Mouse (Mus musculus): ENCODE results near the gene Cux1. TPM values are rescaled to one million over a fixed set of nuclear protein-coding genes. Genes with fewer than 3 reads are reported as not detected.

Gene Cux1
- polyA plus RNA-seq, 1 experiment, result 46.6 TPM

DNA sequence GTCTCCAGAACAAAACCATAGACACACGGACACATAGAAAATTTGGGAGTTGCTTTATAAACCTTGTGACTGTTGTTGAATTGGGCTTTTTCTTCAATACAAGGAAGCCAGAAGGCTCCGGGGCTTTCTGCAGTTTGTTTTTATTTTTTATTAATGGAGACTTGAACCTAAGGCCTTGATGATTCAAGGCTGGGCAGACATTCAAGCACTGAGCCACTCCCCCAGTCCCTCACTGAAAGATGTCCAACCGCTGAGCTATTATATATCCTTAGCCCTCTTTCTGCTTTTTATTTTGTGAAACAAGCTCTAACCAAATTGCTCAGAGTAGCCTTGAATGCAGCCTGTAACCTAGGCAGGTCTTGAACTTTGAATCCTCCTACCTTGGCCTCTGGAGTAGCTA, 195.0 kb downstream of the Cux1 start:
- DNase-seq, result no peak
- Histone ChIP-seq H3K4me1 (ENCODE audit: control insufficient read depth, insufficient read depth, low read length) (no peaks in the 10 kb centered on the region), H3K4me3 (replicated peaks; ENCODE audit: extremely low read depth, low read depth, low read length) (no peak overlapping the region)
- WGBS, result 74% methylated on average over 3 of the region's 3 CpGs
- TF ChIP-seq POLR2A (IDR thresholded peaks at IDR 0.05; ENCODE audit: borderline replicate concordance, extremely low read depth, low read depth, low read length), result no peak
- TF ChIP-seq CTCF (IDR thresholded peaks at IDR 0.05; ENCODE audit: insufficient read depth, low read length), result no peak

DNA sequence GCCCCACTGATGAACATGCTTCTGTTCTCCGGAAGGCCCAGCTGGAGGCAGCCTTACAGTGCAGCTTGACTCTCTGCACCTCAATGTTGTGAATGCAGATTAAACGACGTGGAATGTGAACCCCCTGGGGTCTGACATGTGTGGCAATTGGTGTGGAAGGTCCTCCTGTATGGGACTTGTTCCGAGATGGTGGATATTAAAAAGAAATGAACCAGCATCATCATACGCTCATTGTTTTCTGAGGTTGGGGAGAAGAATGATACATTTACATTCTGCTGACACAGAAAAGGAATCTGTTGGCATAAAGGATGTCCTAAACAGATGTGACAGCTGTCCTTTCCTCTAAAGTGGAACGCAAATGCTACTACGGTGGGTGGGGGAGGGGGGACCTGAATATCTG, 203.9 kb downstream of the Cux1 start:
- no peak for DNase-seq
- WGBS, result 72% methylated on average over 7 of the region's 7 CpGs
- TF ChIP-seq CTCF (IDR thresholded peaks at IDR 0.05; ENCODE audit: insufficient read depth, low read length) (no peak), POLR2A (IDR thresholded peaks at IDR 0.05; ENCODE audit: borderline replicate concordance, extremely low read depth, low read depth, low read length) (no peak)
- Histone ChIP-seq H3K4me3 (replicated peaks; ENCODE audit: extremely low read depth, low read depth, low read length) (no peak overlapping the region), H3K4me1 (ENCODE audit: control insufficient read depth, insufficient read depth, low read length) (no peaks in the 10 kb centered on the region)

DNA sequence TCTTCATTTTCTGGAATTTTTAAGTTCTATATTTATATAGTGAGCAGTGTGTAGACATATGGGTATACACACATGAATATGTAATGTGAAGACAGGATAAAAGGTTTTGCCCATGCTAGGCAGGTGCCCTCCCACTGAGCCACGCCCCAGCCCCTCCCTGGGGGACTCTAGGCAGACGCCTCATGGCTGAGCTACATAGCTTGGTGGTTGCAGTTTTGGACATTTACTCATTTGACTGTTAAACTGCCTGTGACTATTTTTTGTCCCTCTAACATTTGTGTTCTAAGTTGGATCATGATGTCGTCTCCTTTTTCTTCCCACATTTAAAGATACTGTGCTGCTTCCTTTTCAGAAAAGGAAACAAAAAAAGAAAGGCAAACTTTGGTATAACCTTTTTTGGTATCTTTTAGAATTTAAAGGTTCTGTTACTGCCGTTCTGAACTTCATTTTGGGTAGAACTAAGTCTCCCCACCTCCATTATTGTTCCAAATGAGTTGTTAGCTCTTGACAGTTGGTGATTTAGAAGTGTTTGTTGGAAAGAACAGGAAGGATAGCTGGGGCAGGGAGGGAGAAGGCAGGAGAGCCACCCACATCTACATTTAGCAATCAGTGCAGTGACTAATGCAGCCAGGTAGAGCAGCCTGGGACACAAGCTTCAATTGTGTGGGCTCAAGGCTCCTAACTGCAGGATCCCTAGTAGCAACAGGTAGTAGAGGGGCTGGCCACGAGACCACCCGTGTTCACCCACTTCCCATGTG, 204.6 kb downstream of the Cux1 start:
- Histone ChIP-seq H3K4me1 (ENCODE audit: control insufficient read depth, insufficient read depth, low read length) (no peaks in the 10 kb centered on the region), H3K4me3 (replicated peaks; ENCODE audit: extremely low read depth, low read depth, low read length) (no peak overlapping the region)
- WGBS, result 89% methylated on average over 6 of the region's 6 CpGs
- no peak for DNase-seq
- no peak for TF ChIP-seq CTCF (IDR thresholded peaks at IDR 0.05; ENCODE audit: insufficient read depth, low read length)
- no peak for TF ChIP-seq POLR2A (IDR thresholded peaks at IDR 0.05; ENCODE audit: borderline replicate concordance, extremely low read depth, low read depth, low read length)

DNA sequence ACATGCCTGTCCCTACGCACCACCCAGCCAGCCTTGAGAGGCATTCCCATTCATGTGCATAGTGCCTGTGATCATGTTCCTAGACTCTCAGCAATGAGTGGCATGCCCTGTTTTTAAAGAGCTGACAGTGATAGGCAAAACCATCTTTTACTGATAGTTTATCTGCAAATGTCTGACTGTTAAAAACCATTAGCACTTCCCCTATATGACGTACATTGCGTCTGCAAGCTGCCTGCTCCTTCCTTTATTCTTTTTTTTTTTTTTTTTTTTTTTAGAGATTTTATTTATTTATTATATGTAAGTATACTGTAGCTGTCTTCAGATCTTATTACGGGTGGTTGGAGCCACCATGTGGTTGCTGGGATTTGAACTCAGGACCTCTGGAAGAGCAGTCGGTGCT, 205.3 kb downstream of the Cux1 start:
- Histone ChIP-seq H3K4me1 (ENCODE audit: control insufficient read depth, insufficient read depth, low read length) (no peaks in the 10 kb centered on the region), H3K4me3 (replicated peaks; ENCODE audit: extremely low read depth, low read depth, low read length) (no peak overlapping the region)
- DNase-seq, result no peak
- 93% methylated on average over 5 of the region's 5 CpGs for WGBS
- no peak for TF ChIP-seq CTCF (IDR thresholded peaks at IDR 0.05; ENCODE audit: insufficient read depth, low read length)
- no peak for TF ChIP-seq POLR2A (IDR thresholded peaks at IDR 0.05; ENCODE audit: borderline replicate concordance, extremely low read depth, low read depth, low read length)

DNA sequence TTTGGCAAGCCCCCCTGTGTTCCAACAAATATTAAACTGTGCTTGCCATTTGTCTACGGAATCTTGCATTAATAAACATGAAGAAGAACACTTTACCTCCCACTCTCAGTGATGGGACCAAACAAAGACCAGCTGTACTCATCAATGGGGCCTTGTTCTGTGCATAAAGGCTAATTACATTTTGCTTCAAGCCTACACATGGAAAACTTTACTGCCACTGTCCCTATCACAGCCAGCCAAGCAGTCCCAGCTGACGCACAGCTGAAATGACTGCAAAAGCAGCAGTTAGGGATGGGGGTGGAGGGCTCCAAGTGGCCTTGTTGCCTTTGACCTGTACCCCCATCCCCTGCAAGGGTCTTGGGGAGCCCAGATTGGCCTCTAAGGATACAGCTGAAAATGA, 210.1 kb downstream of the Cux1 start:
- Histone ChIP-seq H3K4me1 (ENCODE audit: control insufficient read depth, insufficient read depth, low read length) (no peaks in the 10 kb centered on the region), H3K4me3 (replicated peaks; ENCODE audit: extremely low read depth, low read depth, low read length) (no peak overlapping the region)
- no peak for TF ChIP-seq POLR2A (IDR thresholded peaks at IDR 0.05; ENCODE audit: borderline replicate concordance, extremely low read depth, low read depth, low read length)
- TF ChIP-seq CTCF (IDR thresholded peaks at IDR 0.05; ENCODE audit: insufficient read depth, low read length), result no peak
- WGBS, result 87% methylated on average over 2 of the region's 2 CpGs
- DNase-seq, result no peak

DNA sequence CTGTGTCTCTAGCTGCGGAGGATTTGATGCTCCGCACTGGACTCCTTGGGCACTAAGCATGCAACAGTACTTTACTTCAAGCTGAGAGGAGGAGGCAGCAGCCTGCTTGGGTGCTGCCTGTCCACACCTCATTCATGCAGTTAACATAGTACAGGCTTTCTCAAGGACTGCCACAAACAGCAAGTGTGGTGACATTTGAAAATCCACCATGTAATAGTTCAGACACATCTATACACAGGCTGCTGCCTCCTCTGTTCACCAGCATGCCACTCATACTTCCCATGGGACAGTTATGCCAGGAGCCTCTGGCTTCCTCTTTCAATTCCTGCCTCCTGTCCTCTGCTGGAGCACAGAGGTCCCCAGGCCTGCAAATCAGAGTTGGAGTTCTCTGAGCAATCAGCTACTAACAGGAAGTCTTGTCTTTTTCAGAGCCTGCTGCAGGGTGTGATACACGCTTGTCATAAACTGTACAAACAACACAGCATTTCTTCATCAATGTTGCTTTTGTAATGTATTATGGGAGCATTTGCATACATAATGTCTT, 211.6 kb downstream of the Cux1 start:
- no peak overlapping the region for H3K4me3 ChIP-seq (replicated peaks; ENCODE audit: extremely low read depth, low read depth, low read length)
- 67% methylated on average over 3 of the region's 3 CpGs for WGBS
- no peak for DNase-seq
- no peaks in the 10 kb centered on the region for H3K4me1 ChIP-seq (ENCODE audit: control insufficient read depth, insufficient read depth, low read length)
- no peak for TF ChIP-seq CTCF (IDR thresholded peaks at IDR 0.05; ENCODE audit: insufficient read depth, low read length)
- no peak for TF ChIP-seq POLR2A (IDR thresholded peaks at IDR 0.05; ENCODE audit: borderline replicate concordance, extremely low read depth, low read depth, low read length)

DNA sequence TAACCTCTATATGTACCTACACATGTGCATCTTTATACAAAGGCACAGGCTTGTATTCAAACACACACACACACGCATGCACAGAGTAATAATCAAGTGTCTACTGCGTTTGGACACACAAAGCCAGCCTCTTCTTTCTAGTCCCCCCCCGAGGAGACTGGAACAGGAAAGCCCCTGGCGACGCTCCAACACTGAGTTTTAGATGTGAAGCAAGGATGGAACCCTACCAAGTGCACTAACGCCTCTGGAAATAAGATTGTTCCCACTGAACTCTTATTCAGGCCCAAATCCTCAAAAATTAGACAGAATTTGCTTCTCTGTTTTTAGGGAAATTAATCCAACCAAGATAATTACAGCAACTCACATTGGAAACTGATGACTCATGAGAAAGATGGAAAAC, 212.6 kb downstream of the Cux1 start:
- 49% methylated on average over 6 of the region's 6 CpGs for WGBS

DNA sequence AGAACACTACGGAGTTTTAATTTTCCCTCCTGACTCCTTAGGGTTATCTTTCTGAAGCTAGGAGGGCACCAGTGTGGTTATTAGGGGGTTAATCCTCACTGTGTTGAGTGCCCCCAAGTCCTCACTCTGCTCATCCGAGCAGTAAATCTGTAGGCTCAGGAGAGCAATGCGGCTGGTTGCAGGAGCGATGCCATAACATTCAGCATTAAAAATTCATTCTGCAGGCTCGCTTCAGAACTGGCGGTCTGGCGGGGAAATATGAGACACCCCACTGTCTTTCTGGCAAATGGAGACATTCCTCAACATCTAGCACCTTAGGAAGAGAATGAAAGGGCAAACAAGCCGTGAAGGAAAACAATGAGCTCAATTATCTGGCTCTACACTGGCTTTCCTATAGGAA, 214.2 kb downstream of the Cux1 start:
- 77% methylated on average over 8 of the region's 8 CpGs for WGBS
- TF ChIP-seq CTCF (IDR thresholded peaks at IDR 0.05; ENCODE audit: insufficient read depth, low read length) (no peak), POLR2A (IDR thresholded peaks at IDR 0.05; ENCODE audit: borderline replicate concordance, extremely low read depth, low read depth, low read length) (no peak)
- no peak overlapping the region for H3K4me3 ChIP-seq (replicated peaks; ENCODE audit: extremely low read depth, low read depth, low read length)
- no peak for DNase-seq
- H3K4me1 ChIP-seq (ENCODE audit: control insufficient read depth, insufficient read depth, low read length), result no peaks in the 10 kb centered on the region

More for the DNA sequence above, 212.6 kb downstream of the Cux1 start:
- Histone ChIP-seq H3K4me3 (replicated peaks; ENCODE audit: extremely low read depth, low read depth, low read length) (no peak overlapping the region), H3K4me1 (ENCODE audit: control insufficient read depth, insufficient read depth, low read length) (no peaks in the 10 kb centered on the region)
- no peak for TF ChIP-seq CTCF (IDR thresholded peaks at IDR 0.05; ENCODE audit: insufficient read depth, low read length)
- TF ChIP-seq POLR2A (IDR thresholded peaks at IDR 0.05; ENCODE audit: borderline replicate concordance, extremely low read depth, low read depth, low read length), result no peak
- DNase-seq, result no peak

DNA sequence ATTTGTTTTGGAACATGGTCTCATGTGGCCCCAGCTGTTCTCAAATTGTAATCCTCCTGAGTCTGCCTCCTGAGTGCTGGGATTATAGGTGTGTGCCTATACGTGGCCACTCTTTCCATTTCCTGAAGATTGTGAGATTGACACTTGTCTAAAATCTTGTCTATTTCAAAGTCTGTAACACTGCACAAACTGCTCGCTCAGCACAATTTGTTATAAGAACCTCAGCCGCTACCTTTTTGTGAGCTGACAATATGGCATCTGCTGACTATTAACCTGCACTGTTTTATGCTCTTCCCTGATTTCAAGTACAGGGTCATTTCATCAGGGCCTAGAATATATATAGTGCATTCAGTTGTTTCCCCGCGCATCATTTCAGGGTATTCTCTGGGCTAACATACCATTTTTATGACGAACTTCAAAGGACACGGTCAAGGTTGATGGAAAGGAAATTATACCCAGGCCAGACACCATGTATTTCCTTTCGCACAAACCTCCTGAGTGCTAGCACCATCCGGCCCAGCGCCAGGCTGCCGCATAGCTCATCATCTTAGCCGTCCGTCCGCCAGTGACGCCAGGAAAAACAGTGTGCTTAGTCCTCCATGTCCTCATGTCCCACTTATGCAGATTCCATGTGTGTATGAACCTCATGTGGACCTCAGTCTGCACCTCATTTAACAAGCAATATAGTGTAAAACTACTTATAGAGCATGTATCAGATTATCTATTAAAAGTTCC, 224.0 kb downstream of the Cux1 start:
- no peak for DNase-seq
- WGBS, result 62% methylated on average over 15 of the region's 15 CpGs
- H3K4me1 ChIP-seq (ENCODE audit: control insufficient read depth, insufficient read depth, low read length), result no peaks in the 10 kb centered on the region; the same call in 1 of the 2 replicates
- no peak overlapping the region for H3K4me3 ChIP-seq (replicated peaks; ENCODE audit: extremely low read depth, low read depth, low read length)
- TF ChIP-seq CTCF (IDR thresholded peaks at IDR 0.05; ENCODE audit: insufficient read depth, low read length), result no peak
- TF ChIP-seq POLR2A (IDR thresholded peaks at IDR 0.05; ENCODE audit: borderline replicate concordance, extremely low read depth, low read depth, low read length), result no peak
